Mouse (Mus musculus) embryonic facial prominence, embryonic 13.5 days (tissue): ENCODE data around the gene Cep350. TPM values are rescaled to one million over a fixed set of nuclear protein-coding genes. Genes with fewer than 3 reads are reported as not detected.

Experiments
- ATAC-seq: fragments of 200-750 bp; cut with Nextera tagmentation; 2 replicates; pipeline ENCODE4 v1.8.0; 2017; ENCODE audit warnings: low read depth; ENCODE audit not compliant: insufficient number of reproducible peaks, insufficient read depth, low FRiP score, low TSS enrichment
- H3K27ac ChIP-seq: fragments of 300-500 bp; sonication (generic); 2 replicates; pipeline ENCODE4 v1.5.1; 2015; ENCODE audit warnings: moderate library complexity, mild to moderate bottlenecking, inconsistent platforms
- H3K27me3 ChIP-seq: fragments of 300-500 bp; sonication (generic); 2 replicates; pipeline ENCODE4 v1.6.1; 2015; ENCODE audit warnings: mild to moderate bottlenecking, inconsistent platforms
- H3K36me3 ChIP-seq: fragments of 300-500 bp; sonication (generic); 2 replicates; pipeline ENCODE4 v1.6.1; 2015; ENCODE audit warnings: mild to moderate bottlenecking, inconsistent platforms
- H3K4me1 ChIP-seq: fragments of 300-500 bp; sonication (generic); 2 replicates; pipeline ENCODE4 v1.6.1; 2015; ENCODE audit warnings: inconsistent platforms
- H3K4me2 ChIP-seq: fragments of 300-500 bp; sonication (generic); 2 replicates; pipeline ENCODE4 v1.6.1; 2015; ENCODE audit warnings: moderate library complexity, mild to moderate bottlenecking, inconsistent platforms
- H3K4me3 ChIP-seq: fragments of 300-500 bp; sonication (generic); 2 replicates; pipeline ENCODE4 v1.5.1; 2015; ENCODE audit warnings: mild to moderate bottlenecking, inconsistent platforms
- H3K9ac ChIP-seq: fragments of 300-500 bp; sonication (generic); 2 replicates; pipeline ENCODE4 v1.6.1; 2015; ENCODE audit warnings: mild to moderate bottlenecking, inconsistent platforms
- H3K9me3 ChIP-seq: fragments of 300-500 bp; sonication (generic); 2 replicates; pipeline ENCODE4 v1.6.1; 2016; ENCODE audit warnings: inconsistent platforms
- WGBS: fragments of 180-500 bp; shearing (Covaris S2); methylation state at CpG from one replicate; pipeline ENCODE4 v1.1.7; 2015; ENCODE audit warnings: mixed read lengths; 5-methylcytosine and 5-hydroxymethylcytosine counted together
- polyA plus RNA-seq: library from polyadenylated mRNA; unstranded; fragments of >200 nt; fragmentation: Nextera tagmentation; extraction: Ambion mirVana; gene quantifications from 2 replicates; pipeline ENCODE4 v1.2.1, GENCODE M21; 2015

The Cep350 gene
- polyA plus RNA-seq, 1 experiment from 2014 or later: 13.6 TPM

GRCm38 (mm10) chr1:155826803-155827395, 146.2 kb downstream of the Cep350 start:
- Histone ChIP-seq H3K27ac (no peak overlapping the region), H3K4me2 (no peak overlapping the region), H3K9ac (no peak overlapping the region), H3K4me1 (no peaks in the 10 kb centered on the region), H3K9me3 (no peaks in the 10 kb centered on the region), H3K4me3 (no peak overlapping the region), H3K36me3 (no peaks in the 10 kb centered on the region), H3K27me3 (no peaks in the 10 kb centered on the region)
- ATAC-seq: no peak
- 50% methylated on average over 5 of the region's 5 CpGs for WGBS

- no peak for ATAC-seq
- Histone ChIP-seq H3K4me2 (no peak overlapping the region), H3K9ac (no peak overlapping the region)
These were observed 146.9 kb downstream of the Cep350 start for GRCm38 (mm10) chr1:155825940-155826716.

GRCm38 (mm10) chr1:155820646-155821045, 152.4 kb downstream of the Cep350 start:
- H3K4me1 ChIP-seq: no peaks in the 10 kb centered on the region
- no peaks in the 10 kb centered on the region for H3K9me3 ChIP-seq
- H3K27ac ChIP-seq: no peak overlapping the region
- H3K36me3 ChIP-seq: no peaks in the 10 kb centered on the region
- no peak overlapping the region for H3K4me3 ChIP-seq
- no peak overlapping the region for H3K9ac ChIP-seq
- WGBS: 87% methylated on average over 5 of the region's 5 CpGs
- H3K27me3 ChIP-seq: no peaks in the 10 kb centered on the region
- no peak for ATAC-seq
- no peak overlapping the region for H3K4me2 ChIP-seq

More at GRCm38 (mm10) chr1:155825940-155826716, 146.9 kb downstream of the Cep350 start:
- Histone ChIP-seq H3K27me3 (no peaks in the 10 kb centered on the region), H3K4me1 (no peaks in the 10 kb centered on the region), H3K9me3 (no peaks in the 10 kb centered on the region), H3K36me3 (no peaks in the 10 kb centered on the region), H3K4me3 (no peak overlapping the region), H3K27ac (no peak overlapping the region)
- WGBS: 87% methylated on average over 4 of the region's 4 CpGs

GRCm38 (mm10) chr1:155816167-155816566, 156.9 kb downstream of the Cep350 start:
- no peaks in the 10 kb centered on the region for H3K9me3 ChIP-seq
- no peak overlapping the region for H3K4me3 ChIP-seq
- H3K27ac ChIP-seq: no peak overlapping the region
- no peak for ATAC-seq
- peaks cover 12% of the 10 kb centered on the region for H3K4me1 ChIP-seq
- H3K4me2 ChIP-seq: no peak overlapping the region
- H3K9ac ChIP-seq: no peak overlapping the region
- no peaks in the 10 kb centered on the region for H3K36me3 ChIP-seq
- WGBS: 57% methylated on average over 2 of the region's 2 CpGs
- no peaks in the 10 kb centered on the region for H3K27me3 ChIP-seq

- peak within 1 kb of the TSS; percentile 86 for H3K4me3 ChIP-seq
- H3K27ac ChIP-seq: peak within 1 kb of the TSS; percentile 66; the same call in 1 of the 2 replicates
- no peaks in the 10 kb centered on the region for H3K36me3 ChIP-seq
- no peaks in the 10 kb centered on the region for H3K27me3 ChIP-seq
- peak; percentile 91 for ATAC-seq
- peak within 1 kb of the TSS; percentile 81 for H3K9ac ChIP-seq
- peak within 1 kb of the TSS; percentile 76 for H3K4me2 ChIP-seq
- H3K9me3 ChIP-seq: no peaks in the 10 kb centered on the region
- peaks cover 20% of the 10 kb centered on the region for H3K4me1 ChIP-seq
- WGBS: under 1% methylated on average over 67 of the region's 67 CpGs
These were observed 160.2 kb downstream of the Cep350 start, which contains the start of gene Qsox1 for GRCm38 (mm10) chr1:155812581-155813499. Qsox1 (minus strand) TSS chr1:155812889.

GRCm38 (mm10) chr1:155811995-155812580, 161.0 kb downstream of the Cep350 start:
- Histone ChIP-seq H3K36me3 (no peaks in the 10 kb centered on the region), H3K27me3 (no peaks in the 10 kb centered on the region), H3K4me3 (peak overlapping the region; percentile 86), H3K4me2 (peak overlapping the region; percentile 76), H3K9me3 (no peaks in the 10 kb centered on the region), H3K27ac (peak overlapping the region; percentile 66; the same call in 1 of the 2 replicates), H3K9ac (peak overlapping the region; percentile 81), H3K4me1 (peaks cover 20% of the 10 kb centered on the region)
- WGBS: 4% methylated on average over 22 of the region's 22 CpGs
- ATAC-seq: no peak

- no peaks in the 10 kb centered on the region for H3K9me3 ChIP-seq
- H3K4me2 ChIP-seq: peak overlapping the region; percentile 76
- no peak for ATAC-seq
- H3K27me3 ChIP-seq: no peaks in the 10 kb centered on the region
- no peak overlapping the region for H3K4me3 ChIP-seq
- H3K9ac ChIP-seq: no peak overlapping the region
- H3K36me3 ChIP-seq: no peaks in the 10 kb centered on the region
- no peak overlapping the region for H3K27ac ChIP-seq
- peaks cover 20% of the 10 kb centered on the region for H3K4me1 ChIP-seq
- 46% methylated on average over 7 of the region's 7 CpGs for WGBS
These were observed 162.4 kb downstream of the Cep350 start for GRCm38 (mm10) chr1:155810616-155811015.

- WGBS: 70% methylated on average over 10 of the region's 10 CpGs
- Histone ChIP-seq H3K27me3 (no peaks in the 10 kb centered on the region), H3K9me3 (no peaks in the 10 kb centered on the region), H3K27ac (no peak overlapping the region), H3K4me3 (no peak overlapping the region), H3K4me2 (peak overlapping the region; percentile 7), H3K36me3 (no peaks in the 10 kb centered on the region), H3K9ac (no peak overlapping the region), H3K4me1 (peaks cover 20% of the 10 kb centered on the region)
- ATAC-seq: no peak
These were observed 163.2 kb downstream of the Cep350 start for GRCm38 (mm10) chr1:155809706-155810442.

- no peak for ATAC-seq
- Histone ChIP-seq H3K9me3 (no peaks in the 10 kb centered on the region), H3K27me3 (no peaks in the 10 kb centered on the region), H3K36me3 (peaks cover 5% of the 10 kb centered on the region), H3K4me1 (peaks cover 19% of the 10 kb centered on the region), H3K27ac (no peak overlapping the region), H3K4me2 (no peak overlapping the region), H3K9ac (no peak overlapping the region), H3K4me3 (no peak overlapping the region)
- WGBS: 94% methylated on average over 4 of the region's 4 CpGs
These were observed 164.8 kb downstream of the Cep350 start for GRCm38 (mm10) chr1:155808261-155808660.

- H3K4me3 ChIP-seq: no peak overlapping the region
- H3K27ac ChIP-seq: no peak overlapping the region
- WGBS: 87% methylated on average over 9 of the region's 9 CpGs
These were observed 167.4 kb downstream of the Cep350 start for GRCm38 (mm10) chr1:155805607-155806006.

More at GRCm38 (mm10) chr1:155805607-155806006, 167.4 kb downstream of the Cep350 start:
- ATAC-seq: no peak
- H3K27me3 ChIP-seq: no peaks in the 10 kb centered on the region
- H3K36me3 ChIP-seq: peaks cover 14% of the 10 kb centered on the region
- no peak overlapping the region for H3K4me2 ChIP-seq
- H3K9ac ChIP-seq: no peak overlapping the region
- 0 out of 2 replicates have a peak, but pooled peaks cover 8% of the 10 kb centered on the region for H3K4me1 ChIP-seq
- H3K9me3 ChIP-seq: no peaks in the 10 kb centered on the region
